Mouse (Mus musculus): ENCODE data around the gene BC030500. TPM values are rescaled to one million over a fixed set of nuclear protein-coding genes. Genes with fewer than 3 reads are reported as not detected.

The BC030500 gene
- polyA plus RNA-seq, 1 experiment from 2014 or later: not detected

DNA sequence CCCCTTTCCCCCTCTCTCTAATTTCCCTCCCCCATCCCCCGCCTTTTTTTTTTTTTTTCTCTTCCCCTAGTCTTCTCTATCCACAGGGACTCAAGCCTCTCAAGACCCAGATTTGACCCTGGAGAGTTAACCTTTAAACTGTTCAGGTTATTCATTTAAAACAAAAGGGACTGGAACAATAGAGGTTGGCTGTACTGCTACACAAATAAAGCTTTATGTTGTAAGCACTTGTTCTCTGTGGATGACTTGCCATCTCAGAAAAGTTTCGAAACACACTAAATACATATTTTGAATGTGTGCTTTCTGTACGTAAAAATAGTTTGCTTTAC, 2.0 kb downstream of the BC030500 start:
- H3K4me2 ChIP-seq (ENCODE audit: low read length): no peak overlapping the region
- no peak overlapping the region for H3K9ac ChIP-seq (ENCODE audit: low read length)
- H3K36me3 ChIP-seq (ENCODE audit: control insufficient read depth, insufficient read depth, low read length): no peaks in the 10 kb centered on the region
- H3K9me3 ChIP-seq (ENCODE audit: control insufficient read depth, low read length): no peaks in the 10 kb centered on the region
- no peak overlapping the region for H3K4me3 ChIP-seq (ENCODE audit: control insufficient read depth in 1 of 2, insufficient read depth in 1 of 2, low read depth in 1 of 2, low read length in 2 of 2)
- ATAC-seq (ENCODE audit: insufficient number of reproducible peaks, insufficient read depth, low FRiP score, low read depth): no peak
- H3K27ac ChIP-seq (replicated peaks in 1 of 2; ENCODE audit: control insufficient read depth in 1 of 2, insufficient read depth in 1 of 2, low read depth in 2 of 2, low read length in 2 of 2): no peak overlapping the region
- WGBS: 85% methylated on average over 2 of the region's 3 CpGs
- H3K27me3 ChIP-seq (ENCODE audit: control insufficient read depth, insufficient read depth, low read length): peaks cover 24% of the 10 kb centered on the region; the same call in 1 of the 2 replicates
- H3K4me1 ChIP-seq (ENCODE audit: control insufficient read depth in 2 of 2, insufficient read depth in 2 of 2, low read length in 2 of 2): peaks cover 7 to 8% of the 10 kb centered on the region in 2 experiments; a peak in 3 of 4 replicates

DNA sequence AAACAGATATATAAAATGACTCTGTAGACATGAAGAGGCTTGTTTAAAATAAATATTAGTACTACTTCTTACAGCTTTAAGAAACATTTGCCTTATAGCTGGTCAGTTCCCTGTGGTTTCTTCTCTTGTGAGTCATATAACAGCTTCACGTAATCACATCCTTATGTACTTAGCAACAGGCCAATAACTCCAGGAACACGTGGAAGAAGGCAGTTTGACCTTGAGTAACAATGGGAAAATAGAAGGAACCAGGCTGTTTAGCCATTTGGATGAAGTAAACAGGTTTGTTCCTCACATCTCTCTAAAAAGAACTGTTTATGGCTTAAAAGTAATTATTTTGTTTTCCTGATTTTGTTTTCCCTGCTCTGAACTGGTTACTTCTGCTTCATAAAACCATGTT, 3.6 kb downstream of the BC030500 start:
- H3K27ac ChIP-seq (replicated peaks in 1 of 2; ENCODE audit: control insufficient read depth in 1 of 2, insufficient read depth in 1 of 2, low read depth in 2 of 2, low read length in 2 of 2): no peak overlapping the region
- ATAC-seq (ENCODE audit: insufficient number of reproducible peaks, insufficient read depth, low FRiP score, low read depth): no peak
- H3K9ac ChIP-seq (ENCODE audit: low read length): no peak overlapping the region
- H3K4me2 ChIP-seq (ENCODE audit: low read length): no peak overlapping the region
- H3K36me3 ChIP-seq (ENCODE audit: control insufficient read depth, insufficient read depth, low read length): no peaks in the 10 kb centered on the region
- H3K27me3 ChIP-seq (ENCODE audit: control insufficient read depth, insufficient read depth, low read length): peaks cover 24% of the 10 kb centered on the region; the same call in 1 of the 2 replicates
- no peaks in the 10 kb centered on the region for H3K9me3 ChIP-seq (ENCODE audit: control insufficient read depth, low read length)
- WGBS: 66% methylated on average over 2 of the region's 2 CpGs
- peaks cover 7 to 8% of the 10 kb centered on the region in 2 experiments; a peak in 3 of 4 replicates for H3K4me1 ChIP-seq (ENCODE audit: control insufficient read depth in 2 of 2, insufficient read depth in 2 of 2, low read length in 2 of 2)
- no peak overlapping the region for H3K4me3 ChIP-seq (ENCODE audit: control insufficient read depth in 1 of 2, insufficient read depth in 1 of 2, low read depth in 1 of 2, low read length in 2 of 2)

DNA sequence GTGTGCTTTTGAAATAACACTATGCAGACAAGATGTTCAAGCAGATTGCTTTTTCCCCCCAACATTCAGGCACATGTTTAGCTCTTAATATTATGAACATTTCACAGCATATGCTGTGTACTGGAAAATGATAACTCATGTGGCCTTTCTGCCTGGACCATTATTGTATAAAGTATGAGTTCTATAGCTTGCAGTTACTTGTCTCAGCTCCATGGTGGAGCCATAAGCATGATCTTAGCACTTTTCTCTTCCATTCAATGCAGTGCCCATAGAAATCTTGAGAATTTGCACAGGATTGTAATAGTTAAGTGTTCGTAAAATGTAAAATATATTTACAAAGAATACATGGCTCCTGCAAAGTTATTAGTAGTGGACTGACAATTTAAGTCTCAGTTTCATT, 19.5 kb downstream of the BC030500 start:
- Histone ChIP-seq H3K36me3 (ENCODE audit: control insufficient read depth, insufficient read depth, low read length) (no peaks in the 10 kb centered on the region), H3K27ac (replicated peaks in 1 of 2; ENCODE audit: control insufficient read depth in 1 of 2, insufficient read depth in 1 of 2, low read depth in 2 of 2, low read length in 2 of 2) (no peak overlapping the region), H3K4me2 (ENCODE audit: low read length) (no peak overlapping the region), H3K4me1 (ENCODE audit: control insufficient read depth in 2 of 2, insufficient read depth in 2 of 2, low read length in 2 of 2) (no peaks in the 10 kb centered on the region), H3K4me3 (ENCODE audit: control insufficient read depth in 1 of 2, insufficient read depth in 1 of 2, low read depth in 1 of 2, low read length in 2 of 2) (no peak overlapping the region), H3K27me3 (ENCODE audit: control insufficient read depth, insufficient read depth, low read length) (no peaks in the 10 kb centered on the region), H3K9ac (ENCODE audit: low read length) (no peak overlapping the region), H3K9me3 (ENCODE audit: control insufficient read depth, low read length) (no peaks in the 10 kb centered on the region)
- ATAC-seq (ENCODE audit: insufficient number of reproducible peaks, insufficient read depth, low FRiP score, low read depth): no peak
- 62% methylated on average over 1 of the region's 1 CpGs for WGBS

DNA sequence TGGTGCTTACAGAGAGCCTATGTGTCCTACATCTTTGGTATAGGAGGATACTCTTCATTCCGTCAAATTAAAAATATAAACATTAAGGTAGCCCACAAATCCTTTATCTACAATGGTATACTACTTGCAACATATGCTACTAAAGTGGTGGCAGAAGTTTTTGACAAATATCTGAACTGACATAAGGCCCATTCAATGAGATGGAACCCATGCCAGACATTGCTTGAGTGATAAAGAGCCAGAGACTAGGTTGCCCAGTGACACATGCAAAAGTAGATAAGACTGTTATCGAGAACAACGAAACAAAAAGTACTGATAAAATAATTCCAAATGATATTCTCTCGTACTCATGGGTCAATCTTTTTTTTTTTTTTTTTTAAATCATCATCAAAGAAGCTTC, 32.2 kb downstream of the BC030500 start:
- WGBS: 58% methylated on average over 4 of the region's 4 CpGs
- H3K9me3 ChIP-seq (ENCODE audit: control insufficient read depth, low read length): no peaks in the 10 kb centered on the region
- no peaks in the 10 kb centered on the region for H3K36me3 ChIP-seq (ENCODE audit: control insufficient read depth, insufficient read depth, low read length)
- H3K4me3 ChIP-seq (ENCODE audit: control insufficient read depth in 1 of 2, insufficient read depth in 1 of 2, low read depth in 1 of 2, low read length in 2 of 2): no peak overlapping the region
- no peak overlapping the region for H3K9ac ChIP-seq (ENCODE audit: low read length)
- H3K27me3 ChIP-seq (ENCODE audit: control insufficient read depth, insufficient read depth, low read length): no peaks in the 10 kb centered on the region
- H3K27ac ChIP-seq (replicated peaks in 1 of 2; ENCODE audit: control insufficient read depth in 1 of 2, insufficient read depth in 1 of 2, low read depth in 2 of 2, low read length in 2 of 2): no peak overlapping the region
- H3K4me1 ChIP-seq (ENCODE audit: control insufficient read depth in 2 of 2, insufficient read depth in 2 of 2, low read length in 2 of 2): no peaks in the 10 kb centered on the region
- no peak for ATAC-seq (ENCODE audit: insufficient number of reproducible peaks, insufficient read depth, low FRiP score, low read depth)
- no peak overlapping the region for H3K4me2 ChIP-seq (ENCODE audit: low read length)

DNA sequence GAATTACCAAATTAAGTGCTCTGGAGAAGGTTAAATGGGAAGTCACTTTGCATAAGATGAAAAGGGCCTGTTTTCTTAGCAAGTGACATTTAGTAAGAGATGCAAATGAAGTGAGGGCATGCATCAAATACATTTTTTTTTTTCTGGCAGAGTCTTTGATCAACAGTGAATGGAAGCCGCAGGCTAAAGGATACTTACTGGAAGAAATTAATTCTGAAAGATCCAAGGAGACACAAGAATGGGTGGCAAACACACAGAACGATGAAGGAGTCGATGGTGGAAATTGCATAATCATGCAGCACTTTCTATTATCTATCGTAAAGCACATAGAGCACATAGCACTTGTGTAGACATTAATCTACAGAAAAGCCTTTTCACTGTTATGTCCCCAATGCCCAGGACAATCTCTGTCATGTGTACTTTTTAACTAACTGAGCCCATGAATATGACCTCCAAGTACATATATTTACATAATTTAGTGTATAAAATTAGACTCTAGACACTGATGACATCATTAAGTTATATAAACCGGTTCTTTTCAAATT, 45.7 kb downstream of the BC030500 start:
- WGBS: 77% methylated on average over 5 of the region's 5 CpGs
- no peak overlapping the region for H3K27ac ChIP-seq (replicated peaks in 1 of 2; ENCODE audit: control insufficient read depth in 1 of 2, insufficient read depth in 1 of 2, low read depth in 2 of 2, low read length in 2 of 2)
- no peaks in the 10 kb centered on the region for H3K27me3 ChIP-seq (ENCODE audit: control insufficient read depth, insufficient read depth, low read length)
- no peak overlapping the region for H3K4me3 ChIP-seq (ENCODE audit: control insufficient read depth in 1 of 2, insufficient read depth in 1 of 2, low read depth in 1 of 2, low read length in 2 of 2)
- no peaks in the 10 kb centered on the region for H3K36me3 ChIP-seq (ENCODE audit: control insufficient read depth, insufficient read depth, low read length)
- H3K4me1 ChIP-seq (ENCODE audit: control insufficient read depth in 2 of 2, insufficient read depth in 2 of 2, low read length in 2 of 2): no peaks in the 10 kb centered on the region
- no peak overlapping the region for H3K9ac ChIP-seq (ENCODE audit: low read length)
- no peaks in the 10 kb centered on the region for H3K9me3 ChIP-seq (ENCODE audit: control insufficient read depth, low read length)
- no peak for ATAC-seq (ENCODE audit: insufficient number of reproducible peaks, insufficient read depth, low FRiP score, low read depth)
- H3K4me2 ChIP-seq (ENCODE audit: low read length): no peak overlapping the region

Other genes starting within 250 kb of the BC030500 start
- 0.05 and 0.07 TPM in 2 replicates for gene Galntl6, start 885 bp downstream of the BC030500 start, polyA plus RNA-seq (2014; fragmentation: Nextera tagmentation; extraction: Ambion mirVana)